Mouse (Mus musculus): ENCODE results near the gene Sema4d. TPM values are rescaled to one million over a fixed set of nuclear protein-coding genes. Genes with fewer than 3 reads are reported as not detected.

The Sema4d gene
- polyA plus RNA-seq, 1 experiment from 2014 or later = 11.5 TPM

GRCm38 (mm10) chr13:51658094-51658493, 135.5 kb downstream of the Sema4d start:
- Histone ChIP-seq H3K4me3 (replicated peaks; ENCODE audit: low read depth, low read length) (no peak overlapping the region), H3K27ac (replicated peaks; ENCODE audit: low read depth, low read length) (no peak overlapping the region), H3K9ac (replicated peaks; ENCODE audit: low read length) (no peak overlapping the region), H3K27me3 (ENCODE audit: control insufficient read depth, insufficient read depth, low read length) (no peaks in the 10 kb centered on the region), H3K36me3 (ENCODE audit: control insufficient read depth, insufficient read depth, low read length) (peaks cover 78% of the 10 kb centered on the region), H3K4me1 (ENCODE audit: control insufficient read depth, insufficient read depth, low read length) (no peaks in the 10 kb centered on the region), H3K4me2 (ENCODE audit: low read length) (no peak overlapping the region), H3K9me3 (ENCODE audit: control insufficient read depth, low read length) (no peaks in the 10 kb centered on the region)
- WGBS = 98% methylated on average over 3 of the region's 3 CpGs
- ATAC-seq (ENCODE audit: low FRiP score, low TSS enrichment) (no peak), DNase-seq (no peak)

- Histone ChIP-seq H3K27me3 (ENCODE audit: control insufficient read depth, insufficient read depth, low read length) (no peaks in the 10 kb centered on the region), H3K9ac (replicated peaks; ENCODE audit: low read length) (no peak overlapping the region), H3K27ac (replicated peaks; ENCODE audit: low read depth, low read length) (no peak overlapping the region), H3K4me2 (ENCODE audit: low read length) (no peak overlapping the region), H3K4me3 (replicated peaks; ENCODE audit: low read depth, low read length) (no peak overlapping the region), H3K36me3 (ENCODE audit: control insufficient read depth, insufficient read depth, low read length) (peaks cover 64% of the 10 kb centered on the region), H3K9me3 (ENCODE audit: control insufficient read depth, low read length) (no peaks in the 10 kb centered on the region), H3K4me1 (ENCODE audit: control insufficient read depth, insufficient read depth, low read length) (peaks cover 4% of the 10 kb centered on the region; the same call in 1 of the 2 replicates)
- WGBS = 95% methylated on average over 13 of the region's 13 CpGs
- DNase-seq (no peak), ATAC-seq (ENCODE audit: low FRiP score, low TSS enrichment) (no peak)
These were observed 136.9 kb downstream of the Sema4d start for GRCm38 (mm10) chr13:51656516-51657235.

- Histone ChIP-seq H3K4me2 (ENCODE audit: low read length) (no peak overlapping the region), H3K27ac (replicated peaks; ENCODE audit: low read depth, low read length) (no peak overlapping the region), H3K4me1 (ENCODE audit: control insufficient read depth, insufficient read depth, low read length) (peaks cover 9% of the 10 kb centered on the region; the same call in 1 of the 2 replicates), H3K9me3 (ENCODE audit: control insufficient read depth, low read length) (no peaks in the 10 kb centered on the region), H3K36me3 (ENCODE audit: control insufficient read depth, insufficient read depth, low read length) (peaks cover 39% of the 10 kb centered on the region), H3K4me3 (replicated peaks; ENCODE audit: low read depth, low read length) (no peak overlapping the region), H3K9ac (replicated peaks; ENCODE audit: low read length) (no peak overlapping the region), H3K27me3 (ENCODE audit: control insufficient read depth, insufficient read depth, low read length) (no peaks in the 10 kb centered on the region)
- DNase-seq = no peak
- no peak for ATAC-seq (ENCODE audit: low FRiP score, low TSS enrichment)
- 95% methylated on average over 9 of the region's 9 CpGs for WGBS
These were observed 139.6 kb downstream of the Sema4d start for GRCm38 (mm10) chr13:51653961-51654360.

GRCm38 (mm10) chr13:51653159-51653558, 140.4 kb downstream of the Sema4d start:
- peaks cover 33% of the 10 kb centered on the region for H3K36me3 ChIP-seq (ENCODE audit: control insufficient read depth, insufficient read depth, low read length)

GRCm38 (mm10) chr13:51651408-51652064, 142.0 kb downstream of the Sema4d start, which contains the start of gene Secisbp2:
Gene Secisbp2, plus strand, starts transcription at chr13:51651697.
- ATAC-seq (ENCODE audit: low FRiP score, low TSS enrichment) (peak; percentile 96), DNase-seq (peak; percentile 98)
- Histone ChIP-seq H3K27ac (replicated peaks; ENCODE audit: low read depth, low read length) (peak within 1 kb of the TSS; percentile 87), H3K9ac (replicated peaks; ENCODE audit: low read length) (peak within 1 kb of the TSS; percentile 75), H3K4me2 (ENCODE audit: low read length) (peak within 1 kb of the TSS; percentile 80), H3K36me3 (ENCODE audit: control insufficient read depth, insufficient read depth, low read length) (peaks cover 17% of the 10 kb centered on the region), H3K4me1 (ENCODE audit: control insufficient read depth, insufficient read depth, low read length) (peaks cover 9% of the 10 kb centered on the region; the same call in 1 of the 2 replicates), H3K27me3 (ENCODE audit: control insufficient read depth, insufficient read depth, low read length) (no peaks in the 10 kb centered on the region), H3K9me3 (ENCODE audit: control insufficient read depth, low read length) (no peaks in the 10 kb centered on the region), H3K4me3 (replicated peaks; ENCODE audit: low read depth, low read length) (peak within 1 kb of the TSS; percentile 78)
- WGBS = under 1% methylated on average over 69 of the region's 69 CpGs

More at GRCm38 (mm10) chr13:51653159-51653558, 140.4 kb downstream of the Sema4d start:
- no peaks in the 10 kb centered on the region for H3K27me3 ChIP-seq (ENCODE audit: control insufficient read depth, insufficient read depth, low read length)
- no peak overlapping the region for H3K4me3 ChIP-seq (replicated peaks; ENCODE audit: low read depth, low read length)
- H3K4me1 ChIP-seq (ENCODE audit: control insufficient read depth, insufficient read depth, low read length) = peaks cover 9% of the 10 kb centered on the region; the same call in 1 of the 2 replicates
- H3K4me2 ChIP-seq (ENCODE audit: low read length) = no peak overlapping the region
- DNase-seq (no peak), ATAC-seq (ENCODE audit: low FRiP score, low TSS enrichment) (no peak)
- no peak overlapping the region for H3K27ac ChIP-seq (replicated peaks; ENCODE audit: low read depth, low read length)
- no peaks in the 10 kb centered on the region for H3K9me3 ChIP-seq (ENCODE audit: control insufficient read depth, low read length)
- H3K9ac ChIP-seq (replicated peaks; ENCODE audit: low read length) = no peak overlapping the region
- 97% methylated on average over 6 of the region's 6 CpGs for WGBS

- Histone ChIP-seq H3K4me2 (ENCODE audit: low read length) (no peak overlapping the region), H3K36me3 (ENCODE audit: control insufficient read depth, insufficient read depth, low read length) (no peaks in the 10 kb centered on the region), H3K9me3 (ENCODE audit: control insufficient read depth, low read length) (no peaks in the 10 kb centered on the region), H3K27ac (replicated peaks; ENCODE audit: low read depth, low read length) (no peak overlapping the region), H3K27me3 (ENCODE audit: control insufficient read depth, insufficient read depth, low read length) (no peaks in the 10 kb centered on the region), H3K9ac (replicated peaks; ENCODE audit: low read length) (no peak overlapping the region), H3K4me3 (replicated peaks; ENCODE audit: low read depth, low read length) (no peak overlapping the region), H3K4me1 (ENCODE audit: control insufficient read depth, insufficient read depth, low read length) (peaks cover 14% of the 10 kb centered on the region; the same call in 1 of the 2 replicates)
- DNase-seq (no peak), ATAC-seq (ENCODE audit: low FRiP score, low TSS enrichment) (no peak)
- 54% methylated on average over 1 of the region's 1 CpGs for WGBS
These were observed 143.8 kb downstream of the Sema4d start for GRCm38 (mm10) chr13:51649740-51650139.

- H3K9ac ChIP-seq (replicated peaks; ENCODE audit: low read length) = no peak overlapping the region
- H3K4me2 ChIP-seq (ENCODE audit: low read length) = no peak overlapping the region
- 90% methylated on average over 4 of the region's 4 CpGs for WGBS
- H3K27ac ChIP-seq (replicated peaks; ENCODE audit: low read depth, low read length) = no peak overlapping the region
- no peaks in the 10 kb centered on the region for H3K36me3 ChIP-seq (ENCODE audit: control insufficient read depth, insufficient read depth, low read length)
- no peaks in the 10 kb centered on the region for H3K9me3 ChIP-seq (ENCODE audit: control insufficient read depth, low read length)
- no peak overlapping the region for H3K4me3 ChIP-seq (replicated peaks; ENCODE audit: low read depth, low read length)
- peaks cover 14% of the 10 kb centered on the region; the same call in 1 of the 2 replicates for H3K4me1 ChIP-seq (ENCODE audit: control insufficient read depth, insufficient read depth, low read length)
- no peak for ATAC-seq (ENCODE audit: low FRiP score, low TSS enrichment)
- DNase-seq = no peak
- H3K27me3 ChIP-seq (ENCODE audit: control insufficient read depth, insufficient read depth, low read length) = no peaks in the 10 kb centered on the region
These were observed 145.3 kb downstream of the Sema4d start for GRCm38 (mm10) chr13:51648237-51648636.

- no peaks in the 10 kb centered on the region for H3K9me3 ChIP-seq (ENCODE audit: control insufficient read depth, low read length)
- ATAC-seq (ENCODE audit: low FRiP score, low TSS enrichment) = no peak
- peaks cover 14% of the 10 kb centered on the region; the same call in 1 of the 2 replicates for H3K4me1 ChIP-seq (ENCODE audit: control insufficient read depth, insufficient read depth, low read length)
- 90% methylated on average over 3 of the region's 3 CpGs for WGBS
- no peak overlapping the region for H3K4me2 ChIP-seq (ENCODE audit: low read length)
- H3K4me3 ChIP-seq (replicated peaks; ENCODE audit: low read depth, low read length) = no peak overlapping the region
- DNase-seq = no peak
- H3K27ac ChIP-seq (replicated peaks; ENCODE audit: low read depth, low read length) = no peak overlapping the region
- no peaks in the 10 kb centered on the region for H3K27me3 ChIP-seq (ENCODE audit: control insufficient read depth, insufficient read depth, low read length)
- H3K36me3 ChIP-seq (ENCODE audit: control insufficient read depth, insufficient read depth, low read length) = no peaks in the 10 kb centered on the region
- no peak overlapping the region for H3K9ac ChIP-seq (replicated peaks; ENCODE audit: low read length)
These were observed 145.8 kb downstream of the Sema4d start for GRCm38 (mm10) chr13:51647770-51648169.

Data from midbrain, embryonic 14.5 days (tissue).